Mouse (Mus musculus) G1E (cell line): ENCODE measurements around the gene 5330417C22Rik.

Source experiments
- CTCF ChIP-seq: IDR thresholded peaks from 2 replicates; pipeline ENCODE4 v1.5.1; 2012; ENCODE audit warnings: low read depth, low read length, inconsistent platforms, mixed read lengths
- GATA1 ChIP-seq: IDR thresholded peaks from 2 replicates; pipeline ENCODE4 v1.6.1; 2012; ENCODE audit warnings: borderline replicate concordance, low read length, inconsistent platforms, mixed read lengths
- POLR2AphosphoS5 ChIP-seq: IDR thresholded peaks from 2 replicates; pipeline ENCODE4 v1.6.1; 2012; ENCODE audit warnings: low read depth, low read length, inconsistent platforms; ENCODE audit not compliant: insufficient replicate concordance
- TAL1 ChIP-seq: conservative IDR thresholded peaks from 2 replicates; pipeline ENCODE4 v1.6.1; 2012; ENCODE audit warnings: low read depth, low read length, inconsistent platforms, mixed read lengths

DNA sequence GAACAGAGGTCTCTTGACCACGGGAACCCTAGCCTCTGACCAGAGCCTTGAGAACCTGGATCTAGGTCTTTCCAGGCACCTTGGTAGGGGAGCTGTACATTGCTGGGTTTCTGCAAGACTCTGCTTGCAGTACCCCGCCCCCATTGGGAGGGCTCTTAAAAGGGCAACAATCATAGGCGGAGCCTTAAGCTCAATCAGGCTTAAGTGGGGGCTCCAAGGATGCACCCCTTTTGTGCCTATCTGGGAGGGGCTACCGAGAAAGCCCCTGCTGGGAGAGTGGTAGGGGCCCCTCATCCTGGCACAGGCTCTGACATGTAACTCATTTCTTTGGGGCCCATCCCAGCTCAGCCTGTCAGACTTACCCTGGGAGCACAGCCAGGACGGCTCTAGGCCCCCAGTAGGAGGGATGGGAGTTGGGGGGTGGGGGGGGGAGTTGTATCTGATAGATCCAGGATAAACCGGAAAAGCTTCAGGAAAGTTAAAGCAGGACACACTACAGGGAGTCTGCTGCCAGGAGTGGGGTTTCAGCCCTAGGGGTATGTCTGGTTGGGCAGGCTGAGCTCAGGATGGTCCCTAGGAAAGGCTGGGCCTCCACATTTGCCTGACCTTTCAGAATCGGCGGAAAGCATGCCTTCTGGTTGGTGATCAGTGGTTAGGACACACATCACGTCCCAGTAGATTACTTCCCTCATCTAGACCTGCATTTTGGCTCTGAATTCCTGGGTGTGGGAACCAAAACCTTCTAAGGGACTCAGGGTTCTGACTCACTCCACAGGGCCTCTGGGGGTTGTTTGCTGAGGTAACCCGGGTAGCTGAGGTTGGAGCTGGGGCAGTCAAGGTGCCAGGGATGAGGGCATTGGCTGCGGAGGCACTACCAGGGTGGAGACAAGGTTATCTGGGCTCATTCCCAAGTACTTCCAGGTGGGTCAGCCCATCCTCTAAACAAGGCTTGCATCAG lies 112.2 kb downstream of the 5330417C22Rik start:
- no peak for TF ChIP-seq POLR2AphosphoS5
- TF ChIP-seq CTCF = no peak
- no peak for TF ChIP-seq GATA1
- no peak for TF ChIP-seq TAL1
